Mouse (Mus musculus) spleen, adult 2 months (tissue): ENCODE results near the gene Tpm1.

Source experiments
- CTCF ChIP-seq: fragments of 200-500 bp; IDR thresholded peaks from 2 replicates; pipeline ENCODE4 v1.5.1; 2011; ENCODE audit warnings: mild to moderate bottlenecking, inconsistent platforms; ENCODE audit not compliant: insufficient read depth, insufficient read length, insufficient replicate concordance; ENCODE audit errors: extremely low read depth
- POLR2A ChIP-seq: fragments of 200-500 bp; IDR thresholded peaks from 2 replicates; pipeline ENCODE4 v1.6.1; 2011; ENCODE audit warnings: low read depth, low read length, inconsistent platforms

GRCm38 (mm10) chr9:67035957-67036451, 13.2 kb downstream of the Tpm1 start:
- TF ChIP-seq POLR2A, result no peak
- no peak for TF ChIP-seq CTCF
